Mouse (Mus musculus) midbrain, embryonic 15.5 days (tissue): ENCODE data around the gene Ptger1. TPM values are rescaled to one million over a fixed set of nuclear protein-coding genes. Genes with fewer than 3 reads are reported as not detected.
A peak's percentile ranks its signal among the peaks of the same experiment; 100 is the strongest.

Experiments used
- ATAC-seq: fragments of 200-750 bp; cut with Nextera tagmentation; replicated peaks from 2 replicates; pipeline ENCODE4 v1.8.0; 2017; ENCODE audit warnings: moderate TSS enrichment
- H3K27ac ChIP-seq: fragments of 300-500 bp; sonication (generic); 2 replicates; pipeline ENCODE4 v1.5.1; 2015; ENCODE audit warnings: mild to moderate bottlenecking, inconsistent platforms
- H3K27me3 ChIP-seq: fragments of 300-500 bp; sonication (generic); replicated peaks from 2 replicates; pipeline ENCODE4 v1.6.1; 2015; ENCODE audit warnings: inconsistent platforms
- H3K36me3 ChIP-seq: fragments of 300-500 bp; sonication (generic); replicated peaks from 2 replicates; pipeline ENCODE4 v1.6.1; 2015; ENCODE audit warnings: inconsistent platforms
- H3K4me1 ChIP-seq: fragments of 300-500 bp; sonication (generic); 2 replicates; pipeline ENCODE4 v1.6.1; 2015; ENCODE audit warnings: inconsistent platforms
- H3K4me2 ChIP-seq: fragments of 300-500 bp; sonication (generic); 2 replicates; pipeline ENCODE4 v1.6.1; 2015; ENCODE audit warnings: inconsistent platforms, mild to moderate bottlenecking, moderate library complexity
- H3K4me3 ChIP-seq: fragments of 300-500 bp; sonication (generic); 2 replicates; pipeline ENCODE4 v1.5.1; 2015; ENCODE audit warnings: mild to moderate bottlenecking, inconsistent platforms
- H3K9ac ChIP-seq: fragments of 300-500 bp; sonication (generic); 2 replicates; pipeline ENCODE4 v1.6.1; 2015; ENCODE audit warnings: mild to moderate bottlenecking, inconsistent platforms
- H3K9me3 ChIP-seq: fragments of 300-500 bp; sonication (generic); 2 replicates; pipeline ENCODE4 v1.6.1; 2016; ENCODE audit warnings: inconsistent platforms
- WGBS: fragments of 180-500 bp; shearing (Covaris S2); methylation state at CpG from one replicate; pipeline ENCODE4 v1.1.7; 2015; ENCODE audit warnings: mixed read lengths; 5-methylcytosine and 5-hydroxymethylcytosine counted together
- polyA plus RNA-seq: library from polyadenylated mRNA; unstranded; fragments of >200 nt; fragmentation: Nextera tagmentation; extraction: Ambion mirVana; gene quantifications from 2 replicates; pipeline ENCODE4 v1.2.1, GENCODE M21; 2015

Ptger1 gene
- polyA plus RNA-seq, 1 experiment from 2014 or later = 1.7 TPM

- Histone ChIP-seq H3K4me3 (no peak overlapping the region), H3K27ac (no peak overlapping the region), H3K9ac (no peak overlapping the region), H3K9me3 (no peaks in the 10 kb centered on the region), H3K4me1 (peaks cover 25% of the 10 kb centered on the region), H3K27me3 (no peaks in the 10 kb centered on the region), H3K36me3 (no peaks in the 10 kb centered on the region; the same call in 1 of the 2 replicates), H3K4me2 (no peak overlapping the region)
- 23% methylated on average over 22 of the region's 22 CpGs for WGBS
- no peak for ATAC-seq
Observed at GRCm38 (mm10) chr8:83660995-83661680, 5.3 kb upstream of the Ptger1 start.

DNA sequence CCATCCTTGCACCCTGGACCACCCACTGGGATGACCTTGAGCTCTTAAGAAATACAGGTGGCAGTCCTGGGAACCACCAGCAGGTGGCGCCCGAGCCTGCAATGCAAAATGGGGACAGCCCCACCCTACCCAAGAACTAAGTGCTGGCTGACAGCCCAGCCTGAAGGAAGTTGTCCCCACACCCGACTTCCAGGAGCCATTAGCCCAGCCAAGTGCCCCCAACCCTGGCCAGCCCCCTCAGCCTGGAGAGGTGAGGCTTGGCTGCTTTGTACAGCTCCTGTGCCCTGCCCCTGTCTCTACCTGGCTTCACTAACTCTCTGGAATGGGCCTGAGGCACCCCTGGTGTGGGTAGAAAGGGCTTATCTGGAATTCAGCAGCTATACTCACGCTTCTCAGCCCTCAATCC, 4.1 kb upstream of the Ptger1 start:
- Histone ChIP-seq H3K4me1 (peaks cover 32% of the 10 kb centered on the region), H3K4me2 (no peak overlapping the region), H3K27ac (no peak overlapping the region), H3K4me3 (no peak overlapping the region), H3K9me3 (no peaks in the 10 kb centered on the region), H3K36me3 (no peaks in the 10 kb centered on the region; the same call in 1 of the 2 replicates), H3K9ac (no peak overlapping the region; the same call in 1 of the 2 replicates), H3K27me3 (no peaks in the 10 kb centered on the region)
- ATAC-seq = peak; percentile 28
- WGBS = 8% methylated on average over 4 of the region's 4 CpGs

DNA sequence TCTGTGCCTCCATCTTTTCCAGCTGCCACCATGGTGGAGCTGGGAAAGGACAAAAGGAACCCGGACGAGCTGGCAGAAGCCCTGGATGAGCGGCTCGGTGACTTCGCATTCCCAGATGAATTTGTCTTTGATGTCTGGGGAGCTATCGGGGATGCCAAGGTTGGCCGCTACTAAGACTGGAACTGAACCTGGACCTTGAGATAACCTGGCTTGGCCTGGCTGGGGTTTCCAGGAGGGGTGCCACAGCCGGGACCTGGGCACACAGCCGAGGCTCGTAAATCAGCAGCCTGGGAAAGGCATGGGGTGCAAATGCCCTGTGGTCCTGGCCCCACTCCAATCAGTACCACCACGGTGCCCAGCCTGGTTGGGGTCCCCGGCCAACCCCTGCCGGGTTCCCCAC, 2.4 kb upstream of the Ptger1 start:
- 88% methylated on average over 13 of the region's 13 CpGs for WGBS
- no peak overlapping the region for H3K27ac ChIP-seq
- H3K4me1 ChIP-seq = peaks cover 47% of the 10 kb centered on the region
- ATAC-seq = no peak
- no peaks in the 10 kb centered on the region; the same call in 1 of the 2 replicates for H3K36me3 ChIP-seq
- no peaks in the 10 kb centered on the region for H3K9me3 ChIP-seq
- H3K4me2 ChIP-seq = no peak overlapping the region
- no peak overlapping the region for H3K9ac ChIP-seq
- no peaks in the 10 kb centered on the region for H3K27me3 ChIP-seq
- no peak overlapping the region for H3K4me3 ChIP-seq

- Histone ChIP-seq H3K4me1 (peaks cover 44% of the 10 kb centered on the region), H3K4me2 (no peak overlapping the region), H3K27me3 (no peaks in the 10 kb centered on the region), H3K4me3 (no peak overlapping the region), H3K9ac (no peak overlapping the region), H3K27ac (no peak overlapping the region), H3K9me3 (no peaks in the 10 kb centered on the region), H3K36me3 (no peaks in the 10 kb centered on the region; the same call in 1 of the 2 replicates)
- 43% methylated on average over 2 of the region's 2 CpGs for WGBS
- no peak for ATAC-seq
Observed at GRCm38 (mm10) chr8:83664931-83665625, 1.4 kb upstream of the Ptger1 start.

DNA sequence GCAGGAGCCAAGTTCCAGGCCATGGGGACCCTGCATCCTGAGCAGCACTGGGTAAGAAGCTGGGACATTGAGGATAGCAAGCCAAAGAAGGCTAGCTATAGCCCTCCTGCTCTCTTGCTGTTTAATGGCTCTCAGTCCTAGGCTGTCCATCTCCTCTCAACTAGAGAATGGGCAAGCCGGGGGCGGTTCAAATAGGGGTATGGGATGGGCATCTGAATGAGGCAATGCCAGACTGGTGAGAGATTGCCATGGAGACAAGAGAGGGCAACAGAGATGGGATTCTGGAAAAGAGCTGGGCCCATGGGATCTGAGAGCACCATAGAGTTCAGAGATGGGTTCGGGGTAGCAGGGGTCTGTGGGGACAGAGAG, 372 bp downstream of the Ptger1 start:
- no peak for ATAC-seq
- no peak overlapping the region for H3K27ac ChIP-seq
- H3K27me3 ChIP-seq = no peaks in the 10 kb centered on the region
- 85% methylated on average over 3 of the region's 3 CpGs for WGBS
- H3K36me3 ChIP-seq = peaks cover 16% of the 10 kb centered on the region; the same call in 1 of the 2 replicates
- H3K9ac ChIP-seq = no peak overlapping the region
- peaks cover 30% of the 10 kb centered on the region for H3K4me1 ChIP-seq
- no peak overlapping the region for H3K4me3 ChIP-seq
- H3K9me3 ChIP-seq = no peaks in the 10 kb centered on the region
- H3K4me2 ChIP-seq = no peak overlapping the region

DNA sequence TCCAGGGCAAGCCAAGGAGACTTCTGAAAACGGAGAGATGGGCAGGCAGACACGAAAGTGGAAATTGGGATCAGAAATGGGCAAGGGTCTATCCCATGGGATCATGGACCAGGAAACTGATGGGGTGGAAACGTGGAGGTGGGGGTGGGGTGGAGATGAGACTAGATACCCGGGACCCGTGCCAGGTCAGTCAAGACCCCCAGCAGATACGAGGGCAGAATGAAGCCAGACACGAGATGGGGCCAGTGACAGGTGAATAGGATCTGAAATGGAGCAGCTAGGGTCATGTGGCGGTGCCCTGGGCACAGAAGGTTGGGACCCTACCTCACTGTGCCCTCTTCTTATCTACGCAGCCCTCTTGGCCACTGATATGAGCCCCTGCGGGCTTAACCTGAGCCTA, 1.0 kb downstream of the Ptger1 start:
- H3K36me3 ChIP-seq = peaks cover 20% of the 10 kb centered on the region; the same call in 1 of the 2 replicates
- no peaks in the 10 kb centered on the region for H3K9me3 ChIP-seq
- no peak; the same call in 1 of the 2 replicates for ATAC-seq
- no peak overlapping the region for H3K4me3 ChIP-seq
- no peak overlapping the region for H3K9ac ChIP-seq
- H3K4me1 ChIP-seq = peaks cover 24% of the 10 kb centered on the region
- peak overlapping the region; percentile 57 for H3K4me2 ChIP-seq
- WGBS = 80% methylated on average over 10 of the region's 10 CpGs
- no peak overlapping the region for H3K27ac ChIP-seq
- H3K27me3 ChIP-seq = no peaks in the 10 kb centered on the region

- 22% methylated on average over 80 of the region's 80 CpGs for WGBS
- Histone ChIP-seq H3K4me1 (peaks cover 22% of the 10 kb centered on the region), H3K4me3 (peak overlapping the region; percentile 34), H3K27me3 (no peaks in the 10 kb centered on the region), H3K36me3 (peaks cover 24% of the 10 kb centered on the region; the same call in 1 of the 2 replicates), H3K9ac (peak overlapping the region; percentile 35), H3K9me3 (no peaks in the 10 kb centered on the region), H3K27ac (peak overlapping the region; percentile 61; the same call in 1 of the 2 replicates), H3K4me2 (peak overlapping the region; percentile 57)
- ATAC-seq = peak; percentile 57
Observed at GRCm38 (mm10) chr8:83668010-83668916, 1.8 kb downstream of the Ptger1 start.

DNA sequence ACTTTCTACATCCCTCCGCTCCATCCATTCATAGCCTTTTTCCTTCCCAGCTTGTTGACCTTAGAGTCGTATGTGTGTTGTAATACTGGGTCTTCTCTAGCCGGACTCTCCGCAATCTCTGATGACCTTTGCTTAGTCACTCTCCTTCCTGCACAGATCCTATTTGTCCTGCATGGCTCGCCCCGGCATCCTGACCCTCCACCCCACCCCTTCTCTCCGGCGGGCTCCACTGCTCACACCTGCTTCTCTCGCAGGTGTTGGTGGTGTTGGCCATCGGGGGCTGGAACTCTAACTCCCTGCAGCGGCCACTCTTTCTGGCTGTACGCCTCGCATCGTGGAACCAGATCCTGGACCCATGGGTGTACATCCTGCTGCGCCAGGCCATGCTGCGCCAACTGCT, 2.5 kb downstream of the Ptger1 start:
- H3K36me3 ChIP-seq = peaks cover 26% of the 10 kb centered on the region; the same call in 1 of the 2 replicates
- no peaks in the 10 kb centered on the region for H3K9me3 ChIP-seq
- WGBS = 76% methylated on average over 16 of the region's 16 CpGs
- no peak overlapping the region for H3K4me3 ChIP-seq
- H3K27ac ChIP-seq = peak overlapping the region; percentile 12; the same call in 1 of the 2 replicates
- H3K9ac ChIP-seq = no peak overlapping the region
- H3K4me2 ChIP-seq = no peak overlapping the region
- H3K4me1 ChIP-seq = peaks cover 22% of the 10 kb centered on the region
- peak; percentile 1; the same call in 1 of the 2 replicates for ATAC-seq
- no peaks in the 10 kb centered on the region for H3K27me3 ChIP-seq

DNA sequence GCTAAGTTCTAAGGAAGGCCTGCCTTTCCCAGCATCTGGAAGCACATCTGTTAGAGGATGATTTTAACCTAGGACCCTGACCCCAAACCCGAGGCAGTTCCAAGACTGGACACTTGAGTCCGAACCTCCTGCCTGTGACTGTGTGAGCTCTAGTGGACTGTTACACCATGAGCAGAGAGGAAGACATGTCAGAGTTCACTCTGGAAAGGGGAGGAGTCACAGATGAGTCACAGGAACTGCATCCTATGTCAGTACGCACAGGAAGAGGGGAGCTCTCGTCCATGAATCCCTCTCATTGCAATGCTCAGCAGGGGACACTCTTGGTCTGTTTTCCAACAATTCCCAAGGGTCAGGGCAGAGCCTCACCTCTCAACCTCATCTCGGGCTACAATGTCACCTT, 6.5 kb downstream of the Ptger1 start:
- peaks cover 41% of the 10 kb centered on the region for H3K36me3 ChIP-seq

DNA sequence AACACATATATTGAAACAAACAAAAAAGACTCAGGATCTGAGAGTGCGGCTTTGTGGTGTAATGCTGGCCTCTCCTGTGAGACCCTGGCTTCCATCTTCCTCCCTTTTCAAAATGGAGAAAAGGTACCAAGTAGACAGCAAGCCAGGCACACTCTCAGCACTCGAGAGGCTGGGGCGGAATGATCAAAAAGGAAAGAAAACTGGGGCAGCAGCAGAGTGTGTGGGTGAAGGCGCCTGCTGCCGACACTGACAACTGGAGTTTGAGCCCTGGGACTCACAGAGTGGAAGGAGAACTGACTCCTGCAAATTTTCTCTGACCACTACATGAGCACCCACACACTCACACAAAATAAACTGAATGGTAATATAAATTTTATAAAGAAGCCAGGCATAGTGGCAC, 8.0 kb downstream of the Ptger1 start:
- 86% methylated on average over 5 of the region's 5 CpGs for WGBS
- Histone ChIP-seq H3K27me3 (no peaks in the 10 kb centered on the region), H3K4me2 (no peak overlapping the region), H3K9ac (no peak overlapping the region), H3K27ac (no peak overlapping the region), H3K4me3 (no peak overlapping the region), H3K9me3 (no peaks in the 10 kb centered on the region), H3K4me1 (no peaks in the 10 kb centered on the region), H3K36me3 (peaks cover 54% of the 10 kb centered on the region)
- ATAC-seq = no peak

More for the DNA sequence above, 6.5 kb downstream of the Ptger1 start:
- Histone ChIP-seq H3K4me2 (no peak overlapping the region), H3K27me3 (no peaks in the 10 kb centered on the region), H3K27ac (no peak overlapping the region), H3K9me3 (no peaks in the 10 kb centered on the region), H3K4me1 (peaks cover 10% of the 10 kb centered on the region), H3K9ac (no peak overlapping the region), H3K4me3 (no peak overlapping the region)
- 67% methylated on average over 5 of the region's 5 CpGs for WGBS
- ATAC-seq = no peak

DNA sequence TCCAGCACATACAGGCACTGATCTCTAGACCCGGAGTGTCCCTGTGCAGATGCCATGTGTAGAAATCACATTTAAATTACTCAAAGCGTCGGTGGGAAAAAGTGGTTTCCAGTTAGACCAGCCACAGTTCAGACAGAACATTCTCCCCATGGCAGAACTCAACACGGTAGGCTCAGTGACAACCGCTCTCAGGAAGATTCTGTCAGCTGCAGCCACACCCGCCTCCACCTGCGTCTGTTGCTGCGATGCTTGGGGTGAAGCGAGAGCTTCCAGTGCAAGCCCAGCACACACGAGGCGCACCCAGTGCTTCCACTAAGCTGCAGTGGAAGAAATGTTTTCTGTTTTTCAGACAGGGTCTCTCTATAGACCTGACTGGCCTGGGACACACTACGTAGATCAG, 13.4 kb downstream of the Ptger1 start:
- no peaks in the 10 kb centered on the region for H3K9me3 ChIP-seq
- no peaks in the 10 kb centered on the region for H3K27me3 ChIP-seq
- no peak overlapping the region for H3K27ac ChIP-seq
- H3K4me3 ChIP-seq = no peak overlapping the region
- no peaks in the 10 kb centered on the region for H3K4me1 ChIP-seq
- H3K4me2 ChIP-seq = no peak overlapping the region
- H3K36me3 ChIP-seq = peaks cover 64% of the 10 kb centered on the region
- ATAC-seq = no peak
- H3K9ac ChIP-seq = no peak overlapping the region
- whole genome bisulfite sequencing = 96% methylated on average over 12 of the region's 12 CpGs

DNA sequence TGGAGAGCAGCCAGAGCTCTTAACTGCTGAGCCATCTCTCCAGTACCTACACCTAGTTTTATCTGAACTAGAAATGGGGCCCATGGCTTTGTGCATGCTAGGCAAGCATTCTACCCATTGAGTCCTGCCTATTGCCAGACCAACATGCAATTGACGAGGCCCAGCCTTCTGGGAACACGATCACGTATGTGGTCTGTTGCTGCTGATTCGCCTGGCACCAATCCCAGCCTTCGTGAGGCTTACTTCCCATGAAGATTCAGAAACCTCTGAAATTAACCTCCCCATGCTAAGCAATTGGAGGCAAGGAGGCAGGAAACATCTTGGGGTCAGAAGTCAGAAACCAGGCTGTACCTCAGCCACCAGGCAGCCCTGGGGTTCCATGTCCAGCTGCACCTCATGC, 14.1 kb downstream of the Ptger1 start:
- H3K4me2 ChIP-seq = no peak overlapping the region
- 91% methylated on average over 5 of the region's 5 CpGs for WGBS
- H3K27me3 ChIP-seq = no peaks in the 10 kb centered on the region
- H3K27ac ChIP-seq = no peak overlapping the region
- no peak overlapping the region for H3K4me3 ChIP-seq
- H3K9ac ChIP-seq = no peak overlapping the region
- no peaks in the 10 kb centered on the region for H3K4me1 ChIP-seq
- peaks cover 64% of the 10 kb centered on the region for H3K36me3 ChIP-seq
- H3K9me3 ChIP-seq = no peaks in the 10 kb centered on the region
- no peak for ATAC-seq
